8 mouse cellular contexts compared by ENCODE assay signal in genomic region chr6:95207063-95207462, GRCm38 (mm10).
DNase-seq lines count a peak whose midpoint lies in the region; ATAC-seq and TF ChIP-seq lines count a peak whose summit lies in the region.

No protein-coding gene starts in this region.

- no peak overlapping the region for H3K9ac ChIP-seq in heart, postnatal 0 days (replicated peaks; ENCODE audit: low read depth, low read length)
- H3K9ac ChIP-seq in midbrain, embryonic 15.5 days: no peak overlapping the region

- H3K27me3 ChIP-seq in heart, postnatal 0 days (ENCODE audit: control insufficient read depth, insufficient read depth, low read length): no peaks in the 10 kb centered on the region
- no peaks in the 10 kb centered on the region for H3K27me3 ChIP-seq in midbrain, embryonic 15.5 days (replicated peaks)

- TF ChIP-seq CTCF in heart, postnatal 0 days (IDR thresholded peaks at IDR 0.05; ENCODE audit: low read depth): peak; percentile 45

- no peaks in the 10 kb centered on the region for H3K4me1 ChIP-seq in heart, postnatal 0 days (ENCODE audit: control insufficient read depth, insufficient read depth)
- H3K4me1 ChIP-seq in midbrain, embryonic 15.5 days: peaks cover 16% of the 10 kb centered on the region

- H3K27ac ChIP-seq in heart, postnatal 0 days (ENCODE audit: low read depth): no peak overlapping the region
- H3K27ac ChIP-seq in midbrain, embryonic 15.5 days: no peak overlapping the region

- 34% methylated on average over 2 of the region's 2 CpGs for WGBS in heart, postnatal 0 days
- 39% methylated on average over 2 of the region's 2 CpGs for WGBS in midbrain, embryonic 15.5 days

- H3K4me2 ChIP-seq in heart, postnatal 0 days (ENCODE audit: low read depth, low read length): no peak overlapping the region
- no peak overlapping the region for H3K4me2 ChIP-seq in midbrain, embryonic 15.5 days

- DNase-seq in heart, postnatal 0 days (ENCODE audit: low spot score): no peak
- DNase-seq in heart, adult 9 months (ENCODE audit: low spot score in 2 of 2): no peak
- DNase-seq in testis, postnatal 10 days (ENCODE audit: low spot score): peak; percentile 56
- DNase-seq in testis, postnatal 14 days (ENCODE audit: low spot score): no peak
- peak; percentile 13 for DNase-seq in c-Kit-positive CD71-positive TER-119-negative erythroid progenitor cells, embryonic 14.5 days (ENCODE audit: low read depth)
- peak; percentile 28 for DNase-seq in layer of hippocampus, adult 9-11 months
- peak; percentile 52 for DNase-seq in retina, postnatal 1 day

- no peak for ATAC-seq in heart, postnatal 0 days (ENCODE audit: insufficient read depth, low read depth)
- ATAC-seq in midbrain, embryonic 15.5 days (replicated peaks): no peak

- H3K4me3 ChIP-seq in heart, postnatal 0 days (ENCODE audit: low read depth, low read length): no peak overlapping the region
- no peak overlapping the region for H3K4me3 ChIP-seq in midbrain, embryonic 15.5 days

- no peaks in the 10 kb centered on the region for H3K36me3 ChIP-seq in heart, postnatal 0 days (replicated peaks; ENCODE audit: control insufficient read depth, insufficient read depth, low read length)
- no peaks in the 10 kb centered on the region for H3K36me3 ChIP-seq in midbrain, embryonic 15.5 days (replicated peaks)

- no peaks in the 10 kb centered on the region for H3K9me3 ChIP-seq in heart, postnatal 0 days (replicated peaks; ENCODE audit: control insufficient read depth, low read length)
- no peaks in the 10 kb centered on the region for H3K9me3 ChIP-seq in midbrain, embryonic 15.5 days

- no peak for TF ChIP-seq EP300 in heart, postnatal 0 days (IDR thresholded peaks at IDR 0.05; ENCODE audit: low read depth)

Comparison
In these comparisons a context has a peak if more than half of its experiments do, and no peak if none do; other contexts are left out.
1. DNase-seq: peak in testis, postnatal 10 days (single experiment), c-Kit-positive CD71-positive TER-119-negative erythroid progenitor cells, embryonic 14.5 days (single experiment), layer of hippocampus, adult 9-11 months (single experiment) and retina, postnatal 1 day (single experiment); none in heart, postnatal 0 days (single experiment), heart, adult 9 months (0 of 2) and testis, postnatal 14 days (single experiment).